Mouse (Mus musculus): ENCODE data around the gene Itpr2.

DNA sequence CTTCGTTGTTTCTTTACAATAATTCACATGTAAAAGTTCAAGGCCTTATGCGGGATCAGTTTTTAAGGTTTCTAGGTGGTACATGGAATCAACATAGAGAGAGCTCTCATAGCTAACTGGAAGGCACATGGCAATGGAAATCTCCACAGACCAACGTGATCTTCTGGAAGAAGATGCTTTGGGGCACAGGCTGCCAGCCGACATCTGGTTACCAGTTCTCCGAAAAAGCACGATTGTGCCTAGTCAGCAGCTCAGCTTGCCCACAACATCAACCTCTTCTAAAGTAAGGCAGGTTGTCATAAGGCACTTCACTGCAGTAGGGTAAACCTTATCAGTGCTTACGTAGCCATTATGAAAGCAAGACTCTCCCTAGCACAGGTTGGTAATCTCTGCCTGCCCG lies 175.4 kb downstream of the Itpr2 start:
- TF ChIP-seq POLR2A (IDR thresholded peaks at IDR 0.05; ENCODE audit: borderline replicate concordance, insufficient read depth, low read length): no peak
- TF ChIP-seq CTCF (IDR thresholded peaks at IDR 0.05; ENCODE audit: borderline replicate concordance, insufficient read depth, low read depth, low read length): no peak

All from cerebellum, adult 2 months (tissue).